Mouse (Mus musculus) c-Kit-positive CD71-negative TER-119-negative erythroid progenitor cells, embryonic 14.5 days (primary cell): ENCODE measurements around the gene Hunk.

Experiments
- DNase-seq: peaks from one replicate; pipeline ENCODE4 v3.0.0-alpha.2; 2013; ENCODE audit warnings: low read depth

Hunk gene

GRCm38 (mm10) chr16:90394761-90395160, 8.9 kb downstream of the Hunk start:
- DNase-seq, result no peak

- no peak for DNase-seq
These were observed 10.3 kb downstream of the Hunk start for GRCm38 (mm10) chr16:90395996-90396556.

GRCm38 (mm10) chr16:90396882-90397281, 11.1 kb downstream of the Hunk start:
- no peak for DNase-seq

GRCm38 (mm10) chr16:90400314-90400713, 14.5 kb downstream of the Hunk start:
- DNase-seq, result no peak

- DNase-seq, result no peak
These were observed 15.3 kb downstream of the Hunk start for GRCm38 (mm10) chr16:90400906-90401666.

- DNase-seq, result no peak
These were observed 16.5 kb downstream of the Hunk start for GRCm38 (mm10) chr16:90402292-90402691.

GRCm38 (mm10) chr16:90405195-90405594, 19.4 kb downstream of the Hunk start:
- no peak for DNase-seq

GRCm38 (mm10) chr16:90405599-90405998, 19.8 kb downstream of the Hunk start:
- DNase-seq, result no peak

- DNase-seq, result no peak
These were observed 21.9 kb downstream of the Hunk start for GRCm38 (mm10) chr16:90407541-90408289.

GRCm38 (mm10) chr16:90412096-90413082, 26.6 kb downstream of the Hunk start:
- no peak for DNase-seq

- DNase-seq, result no peak
These were observed 30.8 kb downstream of the Hunk start for GRCm38 (mm10) chr16:90416621-90417020.

- DNase-seq, result no peak
These were observed 32.8 kb downstream of the Hunk start for GRCm38 (mm10) chr16:90418661-90419060.

- DNase-seq, result no peak
These were observed 35.3 kb downstream of the Hunk start for GRCm38 (mm10) chr16:90421145-90421544.

GRCm38 (mm10) chr16:90421551-90421950, 35.7 kb downstream of the Hunk start:
- DNase-seq, result no peak

GRCm38 (mm10) chr16:90422108-90422529, 36.3 kb downstream of the Hunk start:
- DNase-seq, result no peak

- no peak for DNase-seq
These were observed 38.1 kb downstream of the Hunk start for GRCm38 (mm10) chr16:90423898-90424297.

- no peak for DNase-seq
These were observed 38.6 kb downstream of the Hunk start for GRCm38 (mm10) chr16:90424391-90424790.

- no peak for DNase-seq
These were observed 40.4 kb downstream of the Hunk start for GRCm38 (mm10) chr16:90426234-90426633.

GRCm38 (mm10) chr16:90427838-90428630, 42.2 kb downstream of the Hunk start:
- no peak for DNase-seq

- no peak for DNase-seq
These were observed 47.7 kb downstream of the Hunk start for GRCm38 (mm10) chr16:90433551-90433950.

GRCm38 (mm10) chr16:90435231-90435630, 49.4 kb downstream of the Hunk start:
- DNase-seq, result no peak
